Mouse (Mus musculus) heart, embryonic 15.5 days (tissue): ENCODE measurements around the gene Fkbp9. TPM values are rescaled to one million over a fixed set of nuclear protein-coding genes. Genes with fewer than 3 reads are reported as not detected.

Experiments
- ATAC-seq: fragments of 200-750 bp; cut with Nextera tagmentation; replicated peaks from 2 replicates; pipeline ENCODE4 v1.8.0; 2017; ENCODE audit warnings: low read depth, moderate TSS enrichment; ENCODE audit not compliant: insufficient number of reproducible peaks, insufficient read depth, low FRiP score
- H3K27ac ChIP-seq: fragments of 300-500 bp; sonication (generic); 2 replicates; pipeline ENCODE4 v1.5.1; 2015; ENCODE audit warnings: mild to moderate bottlenecking, inconsistent platforms
- H3K27me3 ChIP-seq: fragments of 300-500 bp; sonication (generic); 2 replicates; pipeline ENCODE4 v1.6.1; 2015; ENCODE audit warnings: inconsistent platforms
- H3K36me3 ChIP-seq: fragments of 300-500 bp; sonication (generic); 2 replicates; pipeline ENCODE4 v1.6.1; 2015; ENCODE audit warnings: mild to moderate bottlenecking, inconsistent platforms
- H3K4me1 ChIP-seq: fragments of 300-500 bp; sonication (generic); replicated peaks from 2 replicates; pipeline ENCODE4 v1.6.1; 2015; ENCODE audit warnings: inconsistent platforms
- H3K4me2 ChIP-seq: fragments of 300-500 bp; sonication (generic); 2 replicates; pipeline ENCODE4 v1.6.1; 2015; ENCODE audit warnings: inconsistent platforms, mild to moderate bottlenecking, moderate library complexity
- H3K4me3 ChIP-seq: fragments of 300-500 bp; sonication (generic); 2 replicates; pipeline ENCODE4 v1.5.1; 2015; ENCODE audit warnings: mild to moderate bottlenecking, inconsistent platforms
- H3K9ac ChIP-seq: fragments of 300-500 bp; sonication (generic); 2 replicates; pipeline ENCODE4 v1.6.1; 2015; ENCODE audit warnings: mild to moderate bottlenecking, inconsistent platforms
- H3K9me3 ChIP-seq: fragments of 300-500 bp; sonication (generic); replicated peaks from 2 replicates; pipeline ENCODE4 v1.6.1; 2016; ENCODE audit warnings: inconsistent platforms
- WGBS: fragments of 180-500 bp; shearing (Covaris S2); methylation state at CpG from one replicate; pipeline ENCODE4 v1.1.7; 2015; ENCODE audit warnings: mixed read lengths; 5-methylcytosine and 5-hydroxymethylcytosine counted together
- polyA plus RNA-seq: library from polyadenylated mRNA; unstranded; fragments of >200 nt; fragmentation: Nextera tagmentation; extraction: Ambion mirVana; gene quantifications from 2 replicates; pipeline ENCODE4 v1.2.1, GENCODE M21; 2015

Fkbp9 gene
- polyA plus RNA-seq, 1 experiment from 2014 or later, result 129 TPM

DNA sequence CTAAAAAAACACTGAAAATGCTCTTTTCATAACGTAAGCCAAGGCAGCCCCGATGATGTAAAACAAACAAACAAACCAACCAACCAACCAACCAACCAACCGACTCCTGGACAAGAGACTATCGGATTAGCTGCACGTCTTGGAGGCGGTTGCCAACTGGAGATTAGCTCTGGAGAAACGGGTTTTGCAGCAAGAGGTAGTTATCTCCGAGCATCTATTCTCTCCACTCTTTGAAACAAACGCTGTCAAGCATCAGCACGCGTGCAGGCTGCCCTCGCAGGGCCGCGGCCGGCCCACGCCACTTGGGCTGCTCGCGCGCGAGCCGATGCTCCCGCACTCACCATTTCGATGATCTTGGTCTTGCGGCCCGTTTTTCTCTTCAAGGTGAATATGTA lies 91.5 kb downstream of the Fkbp9 start:
- Histone ChIP-seq H3K4me3 (peak overlapping the region; percentile 86), H3K4me2 (peak overlapping the region; percentile 61), H3K9ac (peak overlapping the region; percentile 87), H3K4me1 (peaks cover 22% of the 10 kb centered on the region), H3K27me3 (no peaks in the 10 kb centered on the region), H3K27ac (peak overlapping the region; percentile 86), H3K9me3 (no peaks in the 10 kb centered on the region), H3K36me3 (no peaks in the 10 kb centered on the region)
- ATAC-seq, result no peak
- under 1% methylated on average over 25 of the region's 25 CpGs for WGBS

DNA sequence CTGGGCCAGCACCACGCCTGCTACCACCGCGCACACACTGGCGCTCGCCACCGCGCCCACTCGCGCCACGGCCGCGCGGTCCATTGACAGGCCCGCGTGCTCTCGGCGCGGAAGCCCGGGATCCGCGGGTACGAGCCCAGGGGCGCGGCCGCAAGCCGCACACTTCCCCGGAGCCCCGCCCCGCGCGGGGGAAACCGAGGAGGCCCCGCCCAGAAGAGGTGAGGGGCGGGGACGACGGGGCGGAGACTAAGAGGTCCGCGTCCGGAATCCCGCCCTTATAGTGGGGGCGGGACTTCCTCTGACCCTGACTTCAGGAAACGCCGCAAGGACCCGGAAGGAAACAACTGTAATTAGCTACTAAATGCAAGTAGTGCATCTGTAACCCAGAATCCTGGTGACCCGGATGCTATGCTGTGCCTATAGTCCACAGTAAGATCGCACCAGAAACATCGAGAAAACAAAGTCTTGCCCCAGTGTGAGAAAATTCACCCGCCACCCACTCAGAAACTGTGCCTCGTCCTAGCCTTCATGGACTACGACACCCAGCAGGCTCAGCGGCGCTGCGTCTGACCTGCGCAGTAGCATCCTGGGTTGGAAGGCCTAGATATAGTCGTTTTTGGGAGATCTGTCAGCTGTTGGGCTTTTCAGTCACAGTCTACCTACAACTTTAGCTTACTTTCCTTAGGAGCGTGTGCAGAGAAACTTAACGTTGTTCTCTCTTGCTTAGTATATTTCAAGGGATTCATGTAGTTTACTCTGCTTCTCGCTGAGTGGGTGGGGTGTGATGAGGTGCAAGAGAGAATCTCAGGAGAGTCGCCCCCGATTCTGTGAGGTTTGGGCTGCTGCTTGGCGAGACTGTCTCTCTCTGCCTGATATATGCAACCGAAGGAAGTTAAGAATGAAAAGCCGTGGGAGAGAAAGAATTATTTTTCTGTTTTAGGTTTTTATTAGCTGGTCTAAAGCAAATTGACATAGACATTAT lies 92.2 kb downstream of the Fkbp9 start, which contains the start of the genes Nt5c3 and Vmn1r4:
Nt5c3 (minus strand) TSS at position 207 of the 982 bp plus-strand sequence.
Vmn1r4 (plus strand) TSS at position 290 of the 982 bp plus-strand sequence.
- ATAC-seq, result peak; percentile 98
- WGBS, result 3% methylated on average over 61 of the region's 64 CpGs

More for the DNA sequence above, 92.2 kb downstream of the Fkbp9 start, which contains the start of the genes Nt5c3 and Vmn1r4:
- H3K4me2 ChIP-seq, result peak within 1 kb of the TSS; percentile 68
- H3K9me3 ChIP-seq, result no peaks in the 10 kb centered on the region
- peak within 1 kb of the TSS; percentile 86 for H3K27ac ChIP-seq
- no peaks in the 10 kb centered on the region for H3K27me3 ChIP-seq
- peak within 1 kb of the TSS; percentile 86 for H3K4me3 ChIP-seq
- H3K36me3 ChIP-seq, result no peaks in the 10 kb centered on the region
- H3K9ac ChIP-seq, result peak within 1 kb of the TSS; percentile 87
- H3K4me1 ChIP-seq, result peaks cover 21% of the 10 kb centered on the region

Other genes with a start within 250 kb of the Fkbp9 start
- 53.4 and 75.7 TPM in 2 replicates for gene Lsm5, start 127.3 kb upstream of the Fkbp9 start, polyA plus RNA-seq
- gene Avl9, start 117.2 kb upstream of the Fkbp9 start, polyA plus RNA-seq, result 5.8 and 7.0 TPM in 2 replicates
- gene Kbtbd2, start 34.2 kb upstream of the Fkbp9 start, polyA plus RNA-seq, result 22.8 and 31.2 TPM in 2 replicates
- gene Nt5c3, start 91.9 kb downstream of the Fkbp9 start, polyA plus RNA-seq, result 64.4 and 71.7 TPM in 2 replicates
- gene Vmn1r4, start 92.0 kb downstream of the Fkbp9 start, polyA plus RNA-seq, result 0.10 and 0.21 TPM in 2 replicates
- not detected in 2 replicates for gene Vmn1r5, start 138.2 kb downstream of the Fkbp9 start, polyA plus RNA-seq
- not detected in 2 replicates for gene Vmn1r6, start 165.2 kb downstream of the Fkbp9 start, polyA plus RNA-seq
- gene Vmn1r7, start 193.3 kb downstream of the Fkbp9 start, polyA plus RNA-seq, result not detected in 2 replicates
- gene Vmn1r8, start 200.2 kb downstream of the Fkbp9 start, polyA plus RNA-seq, result not detected in 2 replicates
- not detected in 2 replicates for gene Vmn1r9, start 234.7 kb downstream of the Fkbp9 start, polyA plus RNA-seq